Mouse (Mus musculus): ENCODE measurements around the gene Cand2. TPM values are rescaled to one million over a fixed set of nuclear protein-coding genes. Genes with fewer than 3 reads are reported as not detected.

The Cand2 gene
- total RNA-seq, 2 experiments from 2014 or later = 23.4 to 24.2 TPM

- DNase-seq (ENCODE audit: low spot score in 2 of 2) = no peak
Measured at GRCm38 (mm10) chr6:115772604-115773003, 1.7 kb upstream of the Cand2 start.

DNA sequence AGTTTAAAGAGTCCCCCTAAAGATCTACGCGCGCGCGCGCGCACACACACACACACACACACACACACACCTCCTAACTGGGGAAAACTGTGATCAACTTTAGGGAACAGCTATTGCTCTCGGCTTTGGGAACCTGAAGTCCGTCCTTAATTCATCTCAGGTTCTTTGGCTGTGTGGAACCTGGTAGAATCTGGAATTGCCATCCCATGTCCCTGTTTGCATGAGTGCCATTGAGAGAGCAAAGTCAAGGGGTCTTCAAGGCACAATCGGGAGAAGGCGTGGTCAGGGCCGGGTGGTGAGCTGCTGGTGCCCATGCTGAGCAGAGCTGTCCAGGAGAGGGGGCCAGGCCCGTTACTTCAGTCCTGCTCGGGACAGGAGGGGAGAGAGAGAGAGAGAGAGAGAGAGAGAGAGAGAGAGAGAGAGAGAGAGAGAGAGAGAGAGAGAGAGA is 348 bp upstream of the Cand2 start:
- peak in 1 of 2 experiments; percentile 25 for DNase-seq (ENCODE audit: low spot score in 2 of 2)

- DNase-seq (ENCODE audit: low spot score in 2 of 2) = no peak
Measured at GRCm38 (mm10) chr6:115775838-115776237, 1.5 kb downstream of the Cand2 start.

GRCm38 (mm10) chr6:115776363-115776762 is 2.0 kb downstream of the Cand2 start:
- no peak for DNase-seq (ENCODE audit: low spot score in 2 of 2)

GRCm38 (mm10) chr6:115782781-115783180 is 8.4 kb downstream of the Cand2 start:
- no peak for DNase-seq (ENCODE audit: low spot score in 2 of 2)

DNA sequence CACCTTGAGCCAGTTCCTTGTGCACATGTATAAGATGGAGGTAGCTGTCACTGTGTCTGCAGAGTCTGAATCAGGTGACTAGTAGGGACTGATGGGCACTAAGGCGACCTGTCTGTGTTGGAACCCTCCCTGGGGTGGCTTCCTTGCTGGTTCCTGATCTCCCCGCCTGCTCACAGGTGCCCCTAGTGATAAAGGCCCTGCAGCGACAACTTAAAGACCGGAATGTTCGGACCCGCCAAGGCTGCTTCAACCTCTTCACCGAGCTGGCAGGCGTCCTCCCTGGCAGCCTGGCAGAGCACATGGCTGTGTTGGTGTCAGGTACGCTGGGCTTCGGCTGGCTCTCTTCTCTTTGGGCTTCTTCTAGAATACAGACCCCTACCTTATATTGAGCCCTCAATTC is 16.7 kb downstream of the Cand2 start:
- DNase-seq (ENCODE audit: low spot score in 2 of 2) = no peak

DNA sequence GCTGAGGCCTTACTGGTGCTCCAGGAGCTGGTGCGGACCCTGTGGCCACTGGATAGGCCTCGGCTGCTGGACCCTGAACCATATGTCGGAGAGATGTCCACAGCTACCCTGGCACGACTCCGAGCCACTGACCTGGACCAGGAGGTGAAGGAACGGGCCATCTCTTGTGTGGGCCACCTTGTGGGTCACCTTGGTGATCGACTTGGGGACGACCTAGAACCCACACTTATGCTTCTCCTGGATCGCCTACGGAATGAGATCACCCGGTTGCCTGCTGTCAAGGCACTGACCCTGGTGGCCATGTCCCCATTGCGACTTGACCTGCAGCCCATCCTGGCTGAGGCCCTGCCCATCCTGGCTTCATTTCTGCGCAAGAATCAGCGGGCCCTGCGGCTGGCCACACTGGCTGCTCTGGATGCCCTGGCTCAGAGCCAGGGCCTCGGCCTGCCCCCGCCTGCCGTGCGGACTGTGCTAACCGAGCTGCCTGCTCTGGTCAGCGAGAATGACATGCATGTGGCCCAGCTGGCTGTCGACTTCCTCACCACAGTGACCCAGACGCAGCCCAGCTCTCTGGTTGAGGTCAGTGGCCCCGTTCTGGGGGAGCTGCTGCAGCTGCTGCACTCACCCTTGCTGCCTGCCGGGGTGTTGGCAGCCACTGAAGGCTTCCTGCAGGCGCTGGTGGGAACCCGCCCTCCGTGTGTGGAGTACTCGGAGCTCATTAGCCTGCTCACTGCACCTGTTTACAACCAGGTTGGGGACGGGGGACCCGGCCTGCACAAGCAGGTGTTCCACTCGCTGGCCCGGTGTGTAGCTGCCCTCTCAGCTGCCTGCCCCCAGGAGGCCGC is 17.7 kb downstream of the Cand2 start:
- DNase-seq (ENCODE audit: low spot score in 2 of 2) = no peak

DNA sequence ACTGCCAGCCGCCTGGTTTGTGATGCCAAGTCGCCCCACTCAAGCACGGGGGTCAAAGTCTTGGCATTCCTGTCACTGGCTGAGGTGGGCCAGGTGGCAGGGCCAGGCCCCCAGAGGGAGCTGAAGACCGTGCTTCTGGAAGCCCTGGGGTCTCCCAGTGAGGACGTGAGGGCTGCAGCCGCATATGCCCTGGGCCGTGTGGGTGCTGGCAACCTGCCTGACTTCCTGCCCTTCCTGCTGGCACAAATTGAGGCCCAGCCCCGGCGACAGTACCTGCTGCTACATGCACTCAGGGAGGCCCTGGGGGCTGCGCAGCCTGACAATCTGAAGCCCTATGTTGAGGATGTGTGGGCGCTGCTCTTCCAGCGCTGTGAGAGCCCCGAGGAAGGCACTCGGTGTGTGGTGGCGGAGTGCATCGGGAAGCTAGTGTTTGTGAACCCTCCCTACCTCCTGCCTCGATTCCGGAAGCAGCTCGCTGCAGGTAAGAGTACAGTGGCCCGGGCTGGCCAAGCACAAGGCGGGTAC is 18.4 kb downstream of the Cand2 start:
- no peak for DNase-seq (ENCODE audit: low spot score in 2 of 2)

DNA sequence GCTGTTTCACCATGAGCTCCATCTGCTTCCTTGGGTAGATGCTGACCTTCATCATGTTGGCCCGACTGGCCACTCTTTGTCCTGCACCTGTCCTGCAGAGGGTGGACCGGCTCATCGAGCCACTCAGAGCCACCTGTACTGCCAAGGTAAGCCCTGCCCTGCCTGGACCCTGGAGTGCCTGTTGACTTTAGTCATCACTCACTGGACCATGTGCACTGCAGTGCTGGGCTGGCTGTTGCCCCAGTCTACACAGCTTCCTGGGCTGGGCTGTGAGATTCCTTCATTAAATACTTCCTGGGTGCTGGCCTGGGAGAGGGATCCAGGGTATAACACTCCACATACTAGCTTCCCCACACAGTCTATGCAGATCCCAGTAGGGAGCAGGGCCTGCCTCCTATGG is 27.5 kb downstream of the Cand2 start:
- no peak for DNase-seq (ENCODE audit: low spot score in 2 of 2)

DNA sequence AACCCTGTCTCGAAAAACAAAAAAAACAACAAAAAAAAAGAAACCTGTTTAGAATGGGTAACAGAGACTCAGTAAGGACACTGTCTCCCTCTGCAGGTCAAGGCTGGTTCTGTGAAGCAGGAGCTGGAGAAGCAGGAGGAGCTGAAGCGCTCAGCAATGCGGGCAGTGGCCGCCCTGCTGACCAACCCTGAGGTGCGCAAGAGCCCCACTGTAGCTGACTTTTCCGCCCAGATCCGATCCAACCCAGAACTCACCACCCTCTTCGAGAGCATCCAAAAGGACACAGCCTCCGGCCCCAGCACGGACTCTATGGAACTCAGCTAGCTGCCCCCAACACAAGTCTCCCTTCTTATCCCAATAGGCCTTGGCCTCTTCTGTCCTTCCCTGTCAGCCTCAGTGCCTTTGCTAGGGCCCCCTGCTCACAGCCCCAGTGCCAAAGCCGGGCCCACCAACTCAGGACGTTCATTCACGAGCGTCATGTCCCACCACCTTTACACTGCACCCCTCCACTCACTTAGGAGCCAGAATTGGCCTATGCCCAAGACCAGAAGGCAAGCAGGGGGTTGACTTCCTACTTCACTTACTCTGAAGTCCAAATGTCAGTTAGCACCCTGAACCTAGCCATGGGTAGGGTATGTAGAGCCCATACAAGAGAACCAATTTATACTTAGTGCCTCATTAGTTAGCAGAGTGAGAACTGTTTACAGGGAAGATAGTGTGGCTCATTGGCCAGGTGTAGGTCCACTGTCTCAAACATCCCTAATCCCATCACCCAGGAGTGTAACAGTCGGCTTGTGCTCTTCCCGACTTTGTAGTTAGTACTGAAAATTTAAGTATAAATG is 29.4 kb downstream of the Cand2 start:
- peak in 1 of 2 experiments; percentile 59 for DNase-seq (ENCODE audit: low spot score in 2 of 2)

- no peak for DNase-seq (ENCODE audit: low spot score in 2 of 2)
Measured at GRCm38 (mm10) chr6:115804432-115805192, 30.3 kb downstream of the Cand2 start.

DNA sequence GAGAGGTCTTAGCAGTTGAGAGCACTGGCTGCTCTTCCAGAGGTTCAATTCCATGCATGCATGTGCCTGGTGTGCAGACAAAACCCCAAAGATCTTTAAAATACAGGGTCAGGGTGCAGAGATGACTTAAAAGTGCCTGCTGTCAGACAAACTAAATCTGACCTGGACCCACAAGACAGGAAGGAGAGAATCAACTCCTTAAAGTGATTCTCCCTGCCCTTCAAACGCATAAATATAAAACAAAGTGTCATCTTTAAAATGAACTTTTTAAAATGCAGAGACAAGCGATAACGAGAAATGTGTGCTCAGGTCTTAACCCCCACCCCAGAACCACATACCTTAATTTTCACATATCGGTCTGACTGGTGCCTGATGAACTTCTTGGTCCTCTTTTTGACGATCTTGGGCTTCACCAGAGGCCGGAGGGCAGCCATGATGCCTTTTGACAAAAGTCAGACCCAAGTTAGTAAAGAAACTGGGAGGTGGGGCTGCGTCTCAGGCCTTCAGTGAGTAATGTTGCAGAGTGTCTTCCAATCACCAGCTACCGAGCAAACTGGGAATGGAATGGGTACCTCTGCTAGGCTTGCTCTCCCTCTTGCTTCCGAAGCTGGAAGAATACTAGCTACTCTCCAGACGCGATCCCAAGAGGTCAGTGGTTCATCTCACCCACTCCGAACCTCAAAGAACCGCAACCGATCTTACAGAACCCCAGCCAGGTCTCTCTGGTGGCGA is 33.3 kb downstream of the Cand2 start:
- DNase-seq (ENCODE audit: low spot score in 2 of 2) = no peak

DNA sequence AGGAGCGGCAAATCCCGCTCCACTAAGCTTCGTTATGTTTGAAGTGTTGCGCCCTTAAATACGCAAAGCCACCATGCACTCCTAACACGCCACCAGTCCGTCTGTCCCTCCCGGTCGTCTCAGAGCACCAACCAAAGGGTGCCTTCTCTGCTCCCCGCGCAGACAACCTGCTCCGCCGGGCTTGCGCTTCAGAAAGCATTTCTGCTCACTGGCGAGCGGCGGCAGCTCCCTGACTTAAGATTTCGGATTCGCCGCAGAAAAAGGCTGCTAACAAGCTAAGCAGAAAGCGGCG is 33.8 kb downstream of the Cand2 start:
- peak in 1 of 2 experiments; percentile 37 for DNase-seq (ENCODE audit: low spot score in 2 of 2)

- peak; percentile 64 to 70 for DNase-seq (ENCODE audit: low spot score in 2 of 2)
Measured at GRCm38 (mm10) chr6:115808488-115809231, 34.3 kb downstream of the Cand2 start, which contains the start of gene Rpl32. Gene Rpl32 (minus strand): TSS chr6:115808747.

DNA sequence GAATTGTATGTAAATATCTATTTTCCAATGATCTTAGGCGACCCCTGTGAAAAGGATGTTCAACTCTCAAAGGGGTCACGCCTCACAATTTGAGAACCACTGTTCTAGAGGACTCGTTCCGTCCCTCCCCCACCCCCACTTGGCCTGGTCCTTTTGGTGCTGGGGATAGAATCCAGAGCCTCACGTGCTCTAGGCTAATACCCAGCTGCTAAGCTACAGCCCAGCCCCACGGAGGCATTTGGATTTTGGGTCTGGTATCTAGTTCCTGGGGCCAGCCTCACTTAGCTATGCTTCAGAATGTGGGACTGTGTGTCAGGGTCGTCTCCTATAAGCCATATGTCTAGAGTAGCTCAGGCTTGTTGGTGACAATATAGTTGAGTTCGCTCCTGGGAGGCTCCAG is 37.3 kb downstream of the Cand2 start:
- no peak for DNase-seq (ENCODE audit: low spot score in 2 of 2)

GRCm38 (mm10) chr6:115814104-115814503 is 39.8 kb downstream of the Cand2 start:
- DNase-seq (ENCODE audit: low spot score in 2 of 2) = peak in 1 of 2 experiments; percentile 53

- no peak for DNase-seq (ENCODE audit: low spot score in 2 of 2)
Measured at GRCm38 (mm10) chr6:115815041-115815440, 40.7 kb downstream of the Cand2 start.

DNA sequence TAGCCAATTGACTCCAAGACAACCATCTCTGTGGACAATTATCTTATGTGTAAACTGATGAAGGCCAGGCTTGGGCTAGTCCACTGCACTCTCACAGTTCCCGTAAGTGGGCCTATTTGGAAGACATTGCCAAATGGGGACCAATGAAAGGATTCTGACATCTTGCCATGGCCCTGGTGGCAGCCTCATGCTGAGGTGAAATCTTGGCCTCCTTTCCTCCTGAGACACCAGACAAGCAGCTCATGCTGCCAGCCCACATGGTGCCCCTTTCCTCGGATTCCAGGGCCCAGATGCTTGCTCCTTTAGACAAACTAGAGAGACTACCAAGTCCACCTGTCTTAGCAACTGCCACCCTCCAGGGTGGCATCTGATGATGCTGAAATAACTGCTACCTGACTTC is 43.8 kb downstream of the Cand2 start:
- DNase-seq (ENCODE audit: low spot score in 2 of 2) = no peak

DNA sequence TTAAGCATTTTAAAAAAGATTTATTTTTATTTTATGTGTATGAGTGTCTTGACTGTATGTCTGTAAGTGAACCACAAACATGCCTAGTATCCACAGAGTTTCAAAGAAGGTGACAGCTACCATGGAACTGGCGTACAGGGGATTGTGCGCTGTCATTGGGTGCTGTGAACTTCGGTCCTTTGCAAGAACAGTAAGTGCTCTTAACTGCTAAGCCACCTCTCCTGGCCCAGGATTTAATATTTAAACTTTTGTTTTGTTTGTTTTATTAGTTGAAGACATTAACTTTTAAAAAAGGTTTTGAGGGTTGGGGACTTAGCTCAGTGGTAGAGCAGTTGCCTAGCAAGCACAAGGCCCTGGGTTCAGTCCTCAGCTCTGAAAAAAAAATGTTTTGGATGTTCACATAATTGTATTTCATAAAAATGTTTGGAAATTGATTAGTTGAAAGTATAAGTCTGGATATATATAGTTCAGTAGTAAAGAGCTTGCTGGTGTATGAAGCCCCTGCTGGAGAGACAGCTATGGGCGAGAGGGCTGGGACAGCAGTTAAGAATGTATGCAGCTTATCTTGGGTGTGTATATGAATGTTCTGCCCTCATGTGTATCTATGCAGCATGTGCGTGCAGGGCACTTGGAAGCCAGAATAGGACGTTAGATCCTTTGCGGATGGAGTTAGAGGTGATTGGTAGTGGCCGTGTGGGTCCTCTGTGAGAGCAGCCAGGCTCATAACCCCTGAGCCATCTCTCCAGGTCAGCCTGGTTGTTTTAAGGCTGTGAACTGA is 47.1 kb downstream of the Cand2 start:
- DNase-seq (ENCODE audit: low spot score in 2 of 2) = no peak

Data from adrenal gland, postnatal 4 days (tissue).